Mouse (Mus musculus) heart, embryonic 13.5 days (tissue): ENCODE measurements around the gene Ogn. TPM values are rescaled to one million over a fixed set of nuclear protein-coding genes. Genes with fewer than 3 reads are reported as not detected.

Experiments
- ATAC-seq: fragments of 200-750 bp; cut with Nextera tagmentation; 2 replicates; pipeline ENCODE4 v1.8.0; 2017; ENCODE audit warnings: moderate TSS enrichment; ENCODE audit not compliant: insufficient number of reproducible peaks, low FRiP score, low TSS enrichment; ENCODE audit errors: extremely low read depth
- H3K27ac ChIP-seq: fragments of 300-500 bp; sonication (generic); replicated peaks from 2 replicates; pipeline ENCODE4 v1.5.1; 2015; ENCODE audit warnings: moderate library complexity, mild to moderate bottlenecking, inconsistent platforms
- H3K27me3 ChIP-seq: fragments of 300-500 bp; sonication (generic); replicated peaks from 2 replicates; pipeline ENCODE4 v1.6.1; 2015; ENCODE audit warnings: mild to moderate bottlenecking, inconsistent platforms
- H3K36me3 ChIP-seq: fragments of 300-500 bp; sonication (generic); 2 replicates; pipeline ENCODE4 v1.6.1; 2015; ENCODE audit warnings: mild to moderate bottlenecking, inconsistent platforms
- H3K4me1 ChIP-seq: fragments of 300-500 bp; sonication (generic); 2 replicates; pipeline ENCODE4 v1.6.1; 2015; ENCODE audit warnings: inconsistent platforms
- H3K4me2 ChIP-seq: fragments of 300-500 bp; sonication (generic); 2 replicates; pipeline ENCODE4 v1.6.1; 2015; ENCODE audit warnings: inconsistent platforms, mild to moderate bottlenecking, moderate library complexity
- H3K4me3 ChIP-seq: fragments of 300-500 bp; sonication (generic); 2 replicates; pipeline ENCODE4 v1.5.1; 2015; ENCODE audit warnings: moderate library complexity, mild to moderate bottlenecking, inconsistent platforms
- H3K9ac ChIP-seq: fragments of 300-500 bp; sonication (generic); 2 replicates; pipeline ENCODE4 v1.6.1; 2015; ENCODE audit warnings: inconsistent platforms, mild to moderate bottlenecking, moderate library complexity
- H3K9me3 ChIP-seq: fragments of 300-500 bp; sonication (generic); 2 replicates; pipeline ENCODE4 v1.6.1; 2016; ENCODE audit warnings: inconsistent platforms
- WGBS: fragments of 180-500 bp; shearing (Covaris S2); methylation state at CpG from one replicate; pipeline ENCODE4 v1.1.7; 2015; ENCODE audit warnings: mixed read lengths; 5-methylcytosine and 5-hydroxymethylcytosine counted together
- polyA plus RNA-seq: library from polyadenylated mRNA; unstranded; fragments of >200 nt; fragmentation: Nextera tagmentation; extraction: Ambion mirVana; gene quantifications from 2 replicates; pipeline ENCODE4 v1.2.1, GENCODE M21; 2015

The Ogn gene
- polyA plus RNA-seq, 1 experiment from 2014 or later: 24.9 TPM

DNA sequence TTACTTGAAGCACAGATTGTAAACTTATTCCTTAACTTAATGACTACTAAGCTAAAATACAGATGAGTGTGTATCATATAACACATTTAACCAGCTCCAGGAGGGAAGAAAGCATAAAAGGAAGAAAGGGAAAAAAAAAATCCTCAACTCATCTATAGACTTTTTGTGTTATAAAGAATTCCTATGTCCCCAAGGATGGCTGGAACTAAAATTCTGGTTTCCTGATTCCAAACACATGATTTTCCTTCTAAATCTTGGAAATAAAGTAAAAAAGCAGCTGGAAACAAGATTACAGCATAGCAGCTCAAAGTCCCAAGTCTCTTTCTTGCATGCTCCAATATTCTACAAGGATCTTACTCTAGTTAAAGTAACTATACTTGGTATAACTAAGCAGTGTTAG is 4.2 kb upstream of the Ogn start:
- no peak overlapping the region for H3K4me3 ChIP-seq
- H3K27ac ChIP-seq: no peak overlapping the region
- H3K36me3 ChIP-seq: no peaks in the 10 kb centered on the region
- no peaks in the 10 kb centered on the region for H3K9me3 ChIP-seq
- no peak overlapping the region for H3K4me2 ChIP-seq
- no peak for ATAC-seq
- no peaks in the 10 kb centered on the region for H3K27me3 ChIP-seq
- peaks cover 3% of the 10 kb centered on the region for H3K4me1 ChIP-seq
- H3K9ac ChIP-seq: no peak overlapping the region

DNA sequence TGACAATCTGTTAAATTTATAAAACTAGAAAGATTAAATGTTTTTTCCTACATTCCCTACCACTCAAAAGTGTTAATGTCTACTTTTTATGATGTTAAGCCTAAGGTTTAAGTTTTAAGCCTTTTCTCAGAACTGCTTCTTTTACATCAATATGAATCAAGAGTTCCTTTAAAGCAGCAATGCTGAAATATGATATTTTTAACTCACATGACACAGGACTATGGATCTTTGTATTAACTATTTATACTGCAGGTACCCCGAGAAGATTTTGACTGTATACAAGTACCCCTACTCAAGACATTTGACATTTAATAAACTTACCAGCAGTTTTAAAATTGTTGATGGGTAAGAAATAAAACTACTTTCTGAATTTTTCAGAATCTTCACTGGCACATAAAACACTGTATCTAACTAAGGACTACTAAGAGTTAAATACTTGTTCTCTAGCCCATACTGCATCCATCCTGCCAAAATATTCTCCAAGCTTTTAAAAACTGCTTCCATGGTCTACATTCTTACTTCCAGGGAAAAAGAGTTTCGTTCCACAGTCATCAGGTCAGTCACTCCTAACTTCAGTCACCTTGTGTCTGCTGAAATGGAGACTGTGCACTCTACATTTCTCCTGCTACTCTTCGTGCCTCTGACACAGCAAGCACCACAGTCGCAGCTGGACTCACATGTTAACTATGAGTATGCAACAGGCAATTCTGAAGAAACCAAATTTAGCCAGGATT is 910 bp downstream of the Ogn start:
- no peak for ATAC-seq
- peak overlapping the region; percentile 51 for H3K4me2 ChIP-seq
- peak overlapping the region; percentile 61; the same call in 1 of the 2 replicates for H3K27ac ChIP-seq
- H3K4me1 ChIP-seq: peaks cover 11% of the 10 kb centered on the region
- H3K4me3 ChIP-seq: peak overlapping the region; percentile 37
- H3K27me3 ChIP-seq: no peaks in the 10 kb centered on the region
- H3K36me3 ChIP-seq: no peaks in the 10 kb centered on the region
- 57% methylated on average over 4 of the region's 4 CpGs for WGBS
- peak overlapping the region; percentile 58 for H3K9ac ChIP-seq
- no peaks in the 10 kb centered on the region for H3K9me3 ChIP-seq

GRCm38 (mm10) chr13:49617021-49617420 is 9.2 kb downstream of the Ogn start:
- Histone ChIP-seq H3K9ac (no peak overlapping the region), H3K9me3 (no peaks in the 10 kb centered on the region), H3K27me3 (no peaks in the 10 kb centered on the region), H3K4me3 (no peak overlapping the region), H3K36me3 (peaks cover 9% of the 10 kb centered on the region; the same call in 1 of the 2 replicates), H3K4me1 (peaks cover 4% of the 10 kb centered on the region; the same call in 1 of the 2 replicates), H3K4me2 (no peak overlapping the region), H3K27ac (no peak overlapping the region)
- no peak for ATAC-seq
- 74% methylated on average over 3 of the region's 3 CpGs for WGBS

DNA sequence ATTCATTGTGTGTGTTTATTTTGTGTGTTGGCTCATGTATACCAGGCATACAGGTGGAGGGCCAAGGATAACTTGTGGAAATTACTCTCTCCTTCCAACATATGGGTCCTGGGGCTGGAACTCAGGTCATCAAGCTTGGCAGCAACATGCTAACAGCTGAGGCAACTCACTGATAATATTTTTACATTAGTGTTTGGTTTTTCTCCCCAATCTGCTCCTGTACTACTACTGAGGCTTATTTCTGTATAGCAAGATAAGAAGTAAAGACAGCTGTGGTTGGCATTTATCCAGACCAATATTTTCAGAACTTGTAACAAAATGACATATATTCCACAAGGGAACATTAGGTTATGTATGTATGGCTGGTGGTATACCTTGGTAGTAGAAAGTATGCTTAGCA is 10.5 kb downstream of the Ogn start:
- no peak overlapping the region for H3K9ac ChIP-seq
- peaks cover 4% of the 10 kb centered on the region; the same call in 1 of the 2 replicates for H3K4me1 ChIP-seq
- H3K9me3 ChIP-seq: no peaks in the 10 kb centered on the region
- peaks cover 9% of the 10 kb centered on the region; the same call in 1 of the 2 replicates for H3K36me3 ChIP-seq
- no peak overlapping the region for H3K27ac ChIP-seq
- H3K27me3 ChIP-seq: no peaks in the 10 kb centered on the region
- H3K4me3 ChIP-seq: no peak overlapping the region
- no peak for ATAC-seq
- no peak overlapping the region for H3K4me2 ChIP-seq

DNA sequence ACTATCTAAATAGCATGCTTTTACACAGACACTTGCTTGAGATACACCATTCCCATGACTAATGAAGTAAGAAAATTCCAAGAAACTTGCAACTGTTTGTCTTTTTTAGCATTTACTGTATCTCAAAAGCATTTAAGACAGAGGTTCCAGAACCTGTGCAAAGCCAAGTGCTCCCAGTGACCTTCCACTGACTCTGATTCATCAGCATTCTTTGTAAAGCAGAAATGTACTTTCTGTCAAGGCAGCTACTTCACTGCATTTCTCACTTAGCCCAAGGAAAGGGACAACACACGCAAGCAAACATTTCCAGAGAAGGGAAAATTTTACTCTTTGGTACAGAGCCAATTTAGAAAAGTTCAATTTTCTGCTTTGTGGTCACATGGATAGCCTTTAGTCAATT is 15.4 kb downstream of the Ogn start:
- Histone ChIP-seq H3K9ac (no peak overlapping the region), H3K9me3 (no peaks in the 10 kb centered on the region), H3K27me3 (no peaks in the 10 kb centered on the region), H3K36me3 (peaks cover 4% of the 10 kb centered on the region; the same call in 1 of the 2 replicates), H3K4me1 (peaks cover 4% of the 10 kb centered on the region; the same call in 1 of the 2 replicates), H3K4me2 (no peak overlapping the region), H3K4me3 (no peak overlapping the region), H3K27ac (no peak overlapping the region)
- ATAC-seq: no peak
- WGBS: 61% methylated on average over 1 of the region's 1 CpGs

- H3K27ac ChIP-seq: no peak overlapping the region
These were observed 20.3 kb downstream of the Ogn start for GRCm38 (mm10) chr13:49628167-49628566.

GRCm38 (mm10) chr13:49629076-49629475 is 21.2 kb downstream of the Ogn start:
- H3K36me3 ChIP-seq: no peaks in the 10 kb centered on the region
- WGBS: 87% methylated on average over 2 of the region's 2 CpGs
- H3K9ac ChIP-seq: no peak overlapping the region
- H3K4me3 ChIP-seq: no peak overlapping the region
- no peak for ATAC-seq
- H3K4me2 ChIP-seq: no peak overlapping the region
- no peaks in the 10 kb centered on the region for H3K9me3 ChIP-seq
- H3K4me1 ChIP-seq: no peaks in the 10 kb centered on the region
- no peak overlapping the region for H3K27ac ChIP-seq
- H3K27me3 ChIP-seq: no peaks in the 10 kb centered on the region

More at GRCm38 (mm10) chr13:49628167-49628566, 20.3 kb downstream of the Ogn start:
- no peak for ATAC-seq
- no peaks in the 10 kb centered on the region for H3K9me3 ChIP-seq
- H3K4me3 ChIP-seq: no peak overlapping the region
- no peaks in the 10 kb centered on the region for H3K27me3 ChIP-seq
- no peak overlapping the region for H3K9ac ChIP-seq
- no peak overlapping the region for H3K4me2 ChIP-seq
- H3K4me1 ChIP-seq: no peaks in the 10 kb centered on the region
- H3K36me3 ChIP-seq: no peaks in the 10 kb centered on the region

DNA sequence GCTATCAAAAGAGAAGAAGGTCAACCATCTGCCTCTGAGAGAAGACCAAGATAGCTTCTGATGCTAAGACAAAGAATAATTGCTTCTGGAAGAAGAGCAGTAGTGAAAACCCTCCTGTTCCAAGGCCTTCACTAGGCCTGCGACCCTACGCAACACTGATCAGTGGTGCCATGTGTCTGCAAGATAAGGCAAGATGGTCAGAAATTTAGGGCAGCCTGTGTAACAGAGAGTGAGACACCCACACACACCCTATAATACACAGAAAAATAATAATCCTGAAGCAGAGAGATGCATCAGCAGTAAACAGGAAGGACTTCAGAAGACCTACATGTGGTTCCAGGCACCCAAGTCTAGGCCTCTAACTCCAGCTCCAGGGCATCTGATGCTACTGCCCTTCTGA is 32.1 kb downstream of the Ogn start:
- no peak overlapping the region for H3K4me3 ChIP-seq
- H3K9ac ChIP-seq: no peak overlapping the region
- H3K9me3 ChIP-seq: no peaks in the 10 kb centered on the region
- peaks cover 12% of the 10 kb centered on the region for H3K4me1 ChIP-seq
- 82% methylated on average over 2 of the region's 2 CpGs for WGBS
- ATAC-seq: no peak
- H3K27ac ChIP-seq: no peak overlapping the region
- H3K27me3 ChIP-seq: no peaks in the 10 kb centered on the region
- H3K36me3 ChIP-seq: peaks cover 20% of the 10 kb centered on the region
- H3K4me2 ChIP-seq: no peak overlapping the region

- no peak for ATAC-seq
- Histone ChIP-seq H3K27ac (no peak overlapping the region), H3K4me2 (no peak overlapping the region), H3K36me3 (peaks cover 19% of the 10 kb centered on the region), H3K4me1 (peaks cover 12% of the 10 kb centered on the region), H3K27me3 (no peaks in the 10 kb centered on the region), H3K4me3 (no peak overlapping the region), H3K9ac (no peak overlapping the region), H3K9me3 (no peaks in the 10 kb centered on the region)
- WGBS: 76% methylated on average over 6 of the region's 6 CpGs
These were observed 34.8 kb downstream of the Ogn start for GRCm38 (mm10) chr13:49642650-49643049.

- Histone ChIP-seq H3K4me2 (no peak overlapping the region), H3K9me3 (no peaks in the 10 kb centered on the region), H3K27ac (no peak overlapping the region), H3K9ac (no peak overlapping the region), H3K4me3 (no peak overlapping the region), H3K27me3 (no peaks in the 10 kb centered on the region), H3K4me1 (peaks cover 12% of the 10 kb centered on the region), H3K36me3 (peaks cover 21% of the 10 kb centered on the region)
- no peak for ATAC-seq
These were observed 36.0 kb downstream of the Ogn start for GRCm38 (mm10) chr13:49643669-49644362.

- peaks cover 15% of the 10 kb centered on the region for H3K36me3 ChIP-seq
- ATAC-seq: no peak
- H3K4me3 ChIP-seq: no peak overlapping the region
- H3K27ac ChIP-seq: peak overlapping the region; percentile 48; the same call in 1 of the 2 replicates
- WGBS: 56% methylated on average over 2 of the region's 2 CpGs
- peaks cover 12% of the 10 kb centered on the region for H3K4me1 ChIP-seq
- no peak overlapping the region for H3K9ac ChIP-seq
- no peak overlapping the region for H3K4me2 ChIP-seq
- H3K27me3 ChIP-seq: no peaks in the 10 kb centered on the region
- H3K9me3 ChIP-seq: no peaks in the 10 kb centered on the region
These were observed 37.1 kb downstream of the Ogn start for GRCm38 (mm10) chr13:49644731-49645529.
